Mouse (Mus musculus): Measurements from ENCODE around the gene Pcnp.
"Not testable (repeated sequence)": the region's sequence is repeated elsewhere in the genome, so short reads cannot be mapped to it uniquely, and the experiment has no call there.

Pcnp gene

GRCm38 (mm10) chr16:55967221-55967620, 62.3 kb downstream of the Pcnp start:
- peak; percentile 34 for DNase-seq (ENCODE audit: low read depth, low spot score)

GRCm38 (mm10) chr16:55966212-55966871, 63.2 kb downstream of the Pcnp start, which contains the start of gene Rpl24:
Gene Rpl24 (plus strand): TSS chr16:55966275.
- peak; percentile 96 for DNase-seq (ENCODE audit: low read depth, low spot score)

GRCm38 (mm10) chr16:55964126-55964949, 65.2 kb downstream of the Pcnp start:
- peak; percentile 88 for DNase-seq (ENCODE audit: low read depth, low spot score)

GRCm38 (mm10) chr16:55963068-55963467, 66.5 kb downstream of the Pcnp start:
- DNase-seq (ENCODE audit: low read depth, low spot score): not testable (repeated sequence)

Measured in 3T3-L1 (cell line).